Mouse (Mus musculus): ENCODE results near the gene Fbxo11. TPM values are rescaled to one million over a fixed set of nuclear protein-coding genes. Genes with fewer than 3 reads are reported as not detected.
"Not testable (repeated sequence)": the region's sequence is repeated elsewhere in the genome, so short reads cannot be mapped to it uniquely, and the experiment has no call there.

The Fbxo11 gene
- total RNA-seq, 2 experiments from 2014 or later = 119 to 121 TPM

GRCm38 (mm10) chr17:87971696-87972591, 93.1 kb downstream of the Fbxo11 start:
- DNase-seq (ENCODE audit: low spot score in 2 of 2) = not testable (repeated sequence)

GRCm38 (mm10) chr17:87968483-87968926, 96.6 kb downstream of the Fbxo11 start:
- DNase-seq (ENCODE audit: low spot score in 2 of 2) = not testable (repeated sequence)

GRCm38 (mm10) chr17:87963081-87964075, 101.7 kb downstream of the Fbxo11 start:
- DNase-seq (ENCODE audit: low spot score in 2 of 2) = no peak

- not testable (repeated sequence) for DNase-seq (ENCODE audit: low spot score in 2 of 2)
Observed at GRCm38 (mm10) chr17:87959931-87960330, 105.2 kb downstream of the Fbxo11 start.

- not testable (repeated sequence) for DNase-seq (ENCODE audit: low spot score in 2 of 2)
Observed at GRCm38 (mm10) chr17:87959406-87959805, 105.7 kb downstream of the Fbxo11 start.

- no peak for DNase-seq (ENCODE audit: low spot score in 2 of 2)
Observed at GRCm38 (mm10) chr17:87958283-87958682, 106.8 kb downstream of the Fbxo11 start.

DNA sequence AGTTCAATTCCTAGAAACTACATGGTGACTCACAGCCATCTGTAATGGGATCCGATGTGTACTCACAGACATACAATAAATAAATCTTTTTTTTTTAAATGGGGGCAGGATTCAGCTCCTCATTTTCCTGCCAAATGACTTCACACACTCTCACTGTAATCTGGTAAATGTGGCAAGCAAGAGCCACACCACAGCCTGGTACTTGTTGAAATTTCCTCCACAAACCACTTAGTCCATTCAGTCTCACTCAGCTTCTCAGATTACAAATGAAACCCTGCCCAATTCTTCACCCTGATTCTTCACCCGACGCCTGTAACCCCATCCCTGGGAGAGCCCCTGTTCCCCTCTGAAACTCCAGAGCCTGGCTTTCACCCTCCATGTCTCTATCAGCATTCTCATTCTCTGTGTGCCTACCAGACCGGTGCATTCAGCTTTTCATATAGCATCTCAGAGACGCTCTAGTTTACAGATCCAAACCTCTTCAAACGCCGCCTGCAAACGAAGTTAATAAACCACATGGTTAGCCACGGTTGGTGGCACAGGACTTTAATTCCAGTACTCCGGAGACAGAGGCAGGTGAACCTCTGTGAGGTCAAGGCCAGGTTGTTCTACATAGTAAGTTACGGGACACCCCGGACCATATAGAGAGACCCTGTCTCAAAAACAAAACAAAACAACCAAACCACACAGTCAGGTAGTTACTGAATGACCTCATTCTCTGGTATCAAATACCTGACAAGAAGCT, 107.8 kb downstream of the Fbxo11 start:
- DNase-seq (ENCODE audit: low spot score in 2 of 2) = no peak

DNA sequence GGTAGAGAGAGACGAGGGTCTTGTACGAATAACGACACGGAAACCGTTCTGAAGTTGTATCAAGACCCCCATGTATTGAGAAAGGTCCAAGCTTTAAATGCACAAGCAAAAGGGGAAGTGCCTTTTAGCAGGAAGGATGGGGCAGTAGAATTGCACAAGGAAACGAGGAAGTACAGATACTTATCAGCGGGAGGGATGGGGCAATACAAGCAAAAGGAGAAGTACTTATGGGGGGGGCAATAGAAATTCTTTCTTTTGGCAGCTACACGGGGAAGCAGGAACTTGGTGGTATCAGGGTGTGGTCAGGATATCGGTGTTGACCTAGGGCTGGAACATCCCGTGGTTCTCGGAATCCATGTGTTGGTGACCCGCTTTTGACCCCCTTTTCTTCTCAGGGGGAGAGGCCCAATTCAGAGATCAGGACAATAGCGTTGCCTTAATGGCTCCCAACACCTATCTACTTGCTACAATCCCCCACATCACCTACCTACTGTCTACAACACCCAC, 110.4 kb downstream of the Fbxo11 start:
- DNase-seq (ENCODE audit: low spot score in 2 of 2) = not testable (repeated sequence)

DNA sequence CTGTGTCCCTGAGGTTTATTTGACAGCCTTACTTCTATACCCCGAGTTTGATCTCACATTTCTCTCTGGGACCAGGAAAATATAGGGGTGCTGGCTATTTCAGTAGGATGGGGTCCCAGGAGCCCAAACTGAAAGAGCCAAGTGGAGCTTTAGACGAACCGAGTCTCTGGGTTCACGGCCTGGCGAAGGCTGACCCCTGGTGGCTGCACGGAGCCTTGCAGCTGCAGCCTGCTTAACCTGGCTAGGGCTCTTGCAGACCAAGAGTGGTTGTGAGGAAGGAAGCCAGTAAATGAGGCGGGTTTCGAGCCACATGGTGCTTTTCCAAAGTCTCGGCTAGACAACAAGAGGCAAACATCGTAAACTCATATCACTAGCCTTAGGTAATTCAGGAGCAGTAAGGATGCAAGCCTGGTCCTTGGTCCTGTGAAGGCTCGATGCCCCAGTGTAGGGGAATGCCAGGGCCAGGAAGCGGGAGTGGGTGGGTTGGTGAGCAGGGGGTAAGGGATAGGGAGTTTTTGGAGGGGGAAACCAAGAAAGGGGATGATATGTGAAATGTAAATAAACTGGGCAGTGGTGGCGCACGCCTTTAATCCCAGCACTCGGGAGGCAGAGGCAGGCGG, 116.0 kb downstream of the Fbxo11 start:
- DNase-seq (ENCODE audit: low spot score in 2 of 2) = peak; percentile 90 to 91

Other genes with a start within 250 kb of the Fbxo11 start
- gene Rpl36-ps4, start 144.3 kb downstream of the Fbxo11 start, total RNA-seq (2021) = not detected
- 10 to 100 TPM; 16.0 to 16.4 TPM for gene Msh6, start 90.2 kb downstream of the Fbxo11 start, total RNA-seq (2021)